Mouse (Mus musculus): ENCODE data around the gene Plekhh2.

- TF ChIP-seq POLR2A (IDR thresholded peaks at IDR 0.05; ENCODE audit: borderline replicate concordance, extremely low read depth, low read depth, low read length) (peak; percentile 61; the same call in 1 of the 2 replicates), CTCF (IDR thresholded peaks at IDR 0.05; ENCODE audit: insufficient read depth, low read length) (no peak)
These were observed 114.7 kb downstream of the Plekhh2 start, which contains the start of gene Dync2li1 for GRCm38 (mm10) chr17:84626276-84626856.

Data from lung, adult 2 months (tissue).